Mouse (Mus musculus) left cerebral cortex, postnatal 10 days (tissue): ENCODE results near the gene Plcd4. TPM values are rescaled to one million over a fixed set of nuclear protein-coding genes. Genes with fewer than 3 reads are reported as not detected.
"Not testable (repeated sequence)": the region's sequence is repeated elsewhere in the genome, so short reads cannot be mapped to it uniquely, and the experiment has no call there.

Experiments used
- DNase-seq, 2 experiments: peaks; one replicate each; pipeline ENCODE4 v3.0.0; 2021 to 2022; ENCODE audit warnings: low spot score in 2 of 2, mixed read lengths in 1 of 2; ENCODE audit errors: extremely low spot score in 1 of 2
- intact Hi-C: fragments of 180-260 bp; cut with DNase I; formaldehyde crosslinking; loops from one replicate; pipeline ENCODE4 v1.15.1; 2025
- total RNA-seq, 2 experiments: library from RNA; stranded (reverse); gene quantifications; 2 replicates each; pipeline ENCODE4 v1.2.3; 2021

Plcd4 gene
- total RNA-seq = 10 to 100 TPM in 1 of 2 experiments, 1 to 10 TPM in 1; 7.6 to 10.9 TPM

GRCm38 (mm10) chr1:74542451-74542961, at the start of gene Plcd4:
Gene Plcd4, plus strand, starts transcription at chr1:74542888.
- intact Hi-C loops = no loop called here
- peak; percentile 20 to 35 for DNase-seq

- DNase-seq = no peak
- intact Hi-C loops = no loop called here
Measured at GRCm38 (mm10) chr1:74501106-74501505, 41.6 kb upstream of the Plcd4 start.

- peak in 1 of 2 experiments; percentile 8 for DNase-seq
- intact Hi-C loops = no loop called here
Measured at GRCm38 (mm10) chr1:74505393-74505720, 37.3 kb upstream of the Plcd4 start.

GRCm38 (mm10) chr1:74505721-74506464, 36.8 kb upstream of the Plcd4 start, which contains the start of gene Cnot9:
Gene Cnot9, plus strand, starts transcription at chr1:74506058.
- DNase-seq = peak; percentile 100
- intact Hi-C loops = no loop called here

GRCm38 (mm10) chr1:74506471-74506881, 36.2 kb upstream of the Plcd4 start:
- intact Hi-C loops = no loop called here
- peak in 1 of 2 experiments; percentile 78 for DNase-seq

GRCm38 (mm10) chr1:74507780-74508179, 34.9 kb upstream of the Plcd4 start:
- DNase-seq = no peak
- intact Hi-C loops = no loop called here

- DNase-seq = no peak
- intact Hi-C loops = no loop called here
Measured at GRCm38 (mm10) chr1:74511306-74511705, 31.4 kb upstream of the Plcd4 start.

GRCm38 (mm10) chr1:74512999-74513398, 29.7 kb upstream of the Plcd4 start:
- intact Hi-C loops = not testable (repeated sequence)

GRCm38 (mm10) chr1:74519875-74520274, 22.8 kb upstream of the Plcd4 start:
- no peak for DNase-seq
- intact Hi-C loops = no loop called here

More at GRCm38 (mm10) chr1:74512999-74513398, 29.7 kb upstream of the Plcd4 start:
- not testable (repeated sequence) for DNase-seq

- no peak for DNase-seq
- intact Hi-C loops = loop anchor here (5.0 kb wide), 1 partner anchor 48 kb away; no protein-coding TSS in a partner anchor
Measured at GRCm38 (mm10) chr1:74524746-74525145, 17.9 kb upstream of the Plcd4 start.

- intact Hi-C loops = loop anchor here (5.0 kb wide), 1 partner anchor 44 kb away; no protein-coding TSS in a partner anchor
- no peak for DNase-seq
Measured at GRCm38 (mm10) chr1:74528589-74528988, 14.1 kb upstream of the Plcd4 start.

GRCm38 (mm10) chr1:74538650-74539049, 4.0 kb upstream of the Plcd4 start:
- peak in 1 of 2 experiments; percentile 55 for DNase-seq
- intact Hi-C loops = no loop called here

- no peak for DNase-seq
- intact Hi-C loops = no loop called here
Measured at GRCm38 (mm10) chr1:74544184-74544583, 1.5 kb downstream of the Plcd4 start, which contains the start of gene Usp37. Gene Usp37, minus strand, starts transcription at chr1:74544284.

- intact Hi-C loops = no loop called here
Measured at GRCm38 (mm10) chr1:74559061-74559460, 16.4 kb downstream of the Plcd4 start.

GRCm38 (mm10) chr1:74565834-74566233, 23.1 kb downstream of the Plcd4 start:
- DNase-seq = no peak
- intact Hi-C loops = no loop called here

More at GRCm38 (mm10) chr1:74559061-74559460, 16.4 kb downstream of the Plcd4 start:
- no peak for DNase-seq

GRCm38 (mm10) chr1:74569739-74570719, 27.3 kb downstream of the Plcd4 start:
- intact Hi-C loops = loop anchor here (5.0 to 10.0 kb wide), 2 partner anchors 43 to 95 kb away; no protein-coding TSS in a partner anchor

GRCm38 (mm10) chr1:74582621-74583020, 39.9 kb downstream of the Plcd4 start:
- intact Hi-C loops = no loop called here
- no peak for DNase-seq

More at GRCm38 (mm10) chr1:74569739-74570719, 27.3 kb downstream of the Plcd4 start:
- DNase-seq = no peak

GRCm38 (mm10) chr1:74584616-74585398, 42.1 kb downstream of the Plcd4 start:
- no peak for DNase-seq
- intact Hi-C loops = no loop called here
